Mouse (Mus musculus) MEL-GATA-1-ER (cell line): ENCODE data around the gene Six5.
"Not testable (repeated sequence)": the region's sequence is repeated elsewhere in the genome, so short reads cannot be mapped to it uniquely, and the experiment has no call there.

Source experiments
- DNase-seq: peaks from one replicate; pipeline ENCODE4 v3.0.0-alpha.2; 2012; ENCODE audit warnings: low read depth; ENCODE audit errors: extremely low read depth

The Six5 gene

DNA sequence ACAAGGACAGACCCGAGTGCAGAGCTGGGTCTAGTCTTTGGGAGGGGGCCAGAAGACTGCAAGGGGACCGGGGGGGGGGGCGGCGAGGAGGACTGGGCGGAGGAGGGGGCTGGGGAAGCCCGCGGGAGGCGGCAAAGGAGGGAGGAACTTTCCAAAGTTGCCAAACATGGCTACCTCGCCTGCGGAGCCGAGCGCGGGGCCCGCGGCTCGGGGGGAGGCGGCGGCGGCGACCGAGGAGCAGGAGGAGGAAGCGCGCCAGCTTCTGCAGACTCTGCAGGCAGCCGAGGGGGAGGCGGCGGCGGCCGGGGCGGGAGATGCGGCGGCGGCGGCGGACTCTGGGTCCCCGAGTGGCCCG is at the start of gene Six5:
Six5 (plus strand) TSS at position 124 of the 355 bp plus-strand sequence.
- no peak for DNase-seq

DNA sequence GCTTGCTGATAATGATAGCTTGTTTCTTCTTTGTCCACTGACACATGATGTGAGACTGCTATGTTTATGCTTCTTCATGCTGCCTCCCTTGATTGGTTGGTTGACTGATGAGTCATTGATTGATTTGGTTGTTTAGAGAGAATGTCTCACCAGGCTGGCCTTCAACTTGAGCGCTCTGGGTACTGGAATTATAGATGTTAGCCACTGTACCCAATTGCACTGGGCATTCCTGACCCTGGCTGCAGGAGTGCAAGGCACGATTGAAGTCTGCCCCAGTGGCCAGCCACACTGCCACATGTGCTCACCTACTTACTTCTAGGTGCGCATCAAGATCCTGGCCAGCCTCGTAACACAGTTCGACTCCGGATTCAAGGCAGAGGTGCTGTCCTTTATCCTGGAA is 49.8 kb upstream of the Six5 start:
- no peak for DNase-seq

DNA sequence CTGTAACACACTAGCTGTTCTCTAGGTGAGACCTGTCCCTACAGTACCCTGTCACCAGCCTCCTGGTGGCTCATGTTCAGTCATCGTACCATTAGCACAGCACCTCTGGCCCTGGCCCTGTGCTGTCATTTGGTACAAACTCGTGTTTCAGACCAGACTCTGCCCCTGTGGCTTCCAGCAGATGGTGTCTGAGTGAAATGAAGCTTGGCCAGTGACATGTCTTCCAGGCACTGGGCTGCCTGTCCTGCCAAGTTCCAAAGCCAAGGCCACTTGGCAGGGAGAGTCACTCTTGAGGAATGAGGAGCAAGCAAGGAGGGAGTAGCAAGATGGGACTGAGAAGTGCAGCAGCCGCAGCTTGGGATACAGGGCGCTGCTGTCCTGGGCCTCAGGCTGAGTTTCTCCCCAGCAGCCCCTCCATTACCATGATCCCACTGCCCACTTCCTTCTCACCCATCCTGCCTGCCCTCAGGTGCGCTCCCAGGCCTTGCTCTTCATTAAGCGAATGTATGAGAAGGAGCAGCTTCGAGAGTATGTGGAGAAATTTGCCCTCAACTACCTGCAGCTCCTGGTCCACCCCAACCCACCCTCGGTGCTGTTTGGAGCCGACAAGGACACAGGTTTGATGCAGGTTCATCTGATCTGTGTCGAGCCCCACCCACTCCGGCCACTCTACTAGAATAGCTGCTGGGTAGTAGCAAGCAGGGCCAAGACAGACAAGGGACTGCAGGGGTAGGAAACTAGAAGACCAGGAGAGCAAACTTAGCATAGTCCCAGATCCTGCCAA is 47.9 kb upstream of the Six5 start:
- no peak for DNase-seq

DNA sequence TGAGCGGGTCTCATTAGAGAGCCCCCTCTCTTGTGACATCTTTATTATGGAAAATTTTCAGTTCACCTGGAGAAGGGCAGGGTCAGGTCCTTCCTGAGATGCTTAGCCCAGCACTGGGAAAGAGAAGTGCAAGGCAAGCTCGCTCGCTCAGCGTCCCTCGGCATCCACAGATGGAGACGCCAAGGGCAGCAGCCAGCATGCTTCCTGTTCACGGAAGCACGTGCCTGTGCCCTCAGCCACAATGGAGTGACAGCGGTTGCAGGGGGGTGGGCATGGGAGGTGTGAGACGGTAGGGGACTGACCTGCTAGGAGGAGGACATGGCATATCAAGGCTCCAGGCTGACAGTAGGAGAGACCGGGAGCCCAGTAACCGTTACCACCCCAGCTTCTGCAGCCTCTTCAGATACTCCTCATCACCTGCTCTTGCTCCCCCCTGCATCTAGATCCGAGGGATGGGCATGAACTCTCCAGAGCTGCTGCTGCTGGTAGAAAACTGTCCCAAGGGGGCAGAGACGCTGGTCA is 46.3 kb upstream of the Six5 start:
- no peak for DNase-seq

DNA sequence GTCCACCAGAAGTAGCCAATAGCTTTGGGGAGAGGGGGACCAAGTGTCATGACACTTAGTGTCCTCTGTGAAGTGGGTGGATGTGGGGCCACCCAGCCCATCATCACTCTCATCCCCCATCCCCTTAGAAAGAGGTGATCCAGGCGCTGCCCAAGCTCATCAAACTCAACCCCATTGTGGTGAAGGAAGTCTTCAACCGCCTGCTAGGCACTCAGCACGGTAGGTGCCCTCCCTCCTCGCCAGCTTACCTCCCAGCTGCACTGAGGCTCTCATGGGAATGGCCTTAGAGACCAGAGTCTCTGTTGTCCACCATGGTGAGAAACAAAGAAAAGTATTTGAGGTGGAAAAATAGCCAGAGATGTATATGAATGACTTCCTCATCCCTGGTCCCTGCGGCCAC is 45.1 kb upstream of the Six5 start:
- no peak for DNase-seq

DNA sequence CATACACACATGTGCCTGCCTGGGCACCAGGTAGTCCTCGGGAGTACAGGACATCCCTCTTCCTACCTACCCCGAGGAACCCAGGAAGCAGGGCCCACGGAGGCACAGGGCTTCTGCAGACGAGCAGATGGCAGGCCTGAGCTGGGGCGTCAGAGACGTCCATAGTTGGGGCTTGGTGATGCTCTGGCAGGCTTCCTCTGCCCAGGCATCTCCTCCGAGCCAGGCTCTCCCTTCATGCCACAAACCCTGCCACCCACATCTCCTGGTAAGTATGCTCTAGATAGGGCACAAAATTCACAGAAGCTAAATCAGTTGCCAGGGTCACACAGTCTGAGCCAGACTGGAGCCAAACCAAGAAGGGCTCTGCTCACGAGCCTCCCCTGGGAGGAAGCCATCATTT is 44.2 kb upstream of the Six5 start:
- no peak for DNase-seq

DNA sequence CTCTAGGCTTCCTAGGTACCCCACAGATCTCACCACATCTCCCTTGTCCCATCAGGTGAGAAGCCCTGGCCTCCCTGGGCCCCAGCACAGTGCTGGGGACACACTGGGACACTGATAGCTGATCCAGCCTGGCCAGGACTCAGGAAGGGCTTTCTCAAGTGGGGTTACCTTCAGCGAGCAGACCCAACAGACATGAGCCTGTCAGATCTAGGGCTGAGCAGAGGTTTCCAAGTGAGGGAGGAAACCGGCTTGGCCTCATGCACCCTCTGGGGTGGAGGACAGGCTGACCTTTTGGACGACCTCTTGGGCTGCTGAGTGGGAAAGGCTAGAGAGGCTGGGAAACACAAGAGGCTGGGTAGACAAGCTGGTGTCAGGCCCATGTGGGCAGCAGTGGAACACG is 43.2 kb upstream of the Six5 start:
- DNase-seq, result no peak

DNA sequence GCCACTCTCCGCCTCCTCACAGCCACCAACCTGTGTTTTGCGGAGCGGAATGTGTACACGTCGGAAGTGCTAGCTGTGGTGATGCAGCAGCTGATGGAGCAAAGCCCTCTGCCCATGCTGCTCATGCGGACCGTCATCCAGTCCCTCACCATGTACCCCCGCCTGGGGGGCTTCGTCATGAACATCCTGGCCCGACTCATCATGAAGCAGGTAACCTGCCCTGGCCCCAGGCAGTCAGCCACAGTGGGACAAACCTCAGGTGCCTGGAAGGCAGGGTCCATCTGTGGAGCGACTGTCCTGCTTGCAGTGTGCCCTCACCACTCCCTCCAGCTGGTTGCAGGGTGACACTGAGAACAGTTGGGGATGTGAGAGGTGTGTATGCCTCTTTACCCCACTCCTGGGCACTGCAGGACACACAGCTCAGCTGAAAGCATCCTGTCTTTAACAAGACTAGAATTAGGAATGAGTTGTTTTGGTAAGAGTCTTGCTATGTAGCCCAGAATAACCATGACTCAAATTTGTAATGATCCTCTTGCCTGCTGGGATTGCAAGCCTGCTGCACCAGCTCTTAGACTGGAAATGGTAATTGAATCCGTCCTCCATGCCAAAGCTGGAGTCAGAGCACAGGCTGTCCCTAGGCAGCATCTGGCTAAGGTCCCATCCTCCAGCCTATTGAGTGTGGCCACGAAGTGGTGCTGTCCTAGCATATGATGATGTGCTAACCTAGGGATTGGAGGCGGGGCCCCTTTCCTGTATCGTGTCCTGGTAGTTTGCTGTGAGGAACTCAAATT is 41.9 kb upstream of the Six5 start:
- DNase-seq, result no peak

DNA sequence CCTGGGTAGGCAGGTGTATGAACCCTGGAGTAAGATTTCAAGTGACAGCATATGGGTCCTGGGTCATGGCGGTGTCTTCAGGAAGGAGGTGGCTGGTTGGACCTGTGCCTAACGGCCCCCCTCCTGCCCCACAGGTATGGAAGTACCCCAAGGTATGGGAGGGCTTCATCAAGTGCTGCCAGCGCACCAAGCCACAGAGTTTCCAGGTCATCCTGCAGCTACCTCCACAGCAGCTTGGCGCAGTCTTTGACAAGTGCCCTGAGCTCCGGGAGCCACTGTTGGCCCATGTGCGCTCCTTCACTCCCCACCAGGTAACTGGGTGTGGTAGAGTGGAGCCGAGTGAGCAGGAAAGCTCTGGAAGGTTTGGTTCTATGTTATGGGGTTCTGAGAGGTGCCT is 41.3 kb upstream of the Six5 start:
- no peak for DNase-seq

DNA sequence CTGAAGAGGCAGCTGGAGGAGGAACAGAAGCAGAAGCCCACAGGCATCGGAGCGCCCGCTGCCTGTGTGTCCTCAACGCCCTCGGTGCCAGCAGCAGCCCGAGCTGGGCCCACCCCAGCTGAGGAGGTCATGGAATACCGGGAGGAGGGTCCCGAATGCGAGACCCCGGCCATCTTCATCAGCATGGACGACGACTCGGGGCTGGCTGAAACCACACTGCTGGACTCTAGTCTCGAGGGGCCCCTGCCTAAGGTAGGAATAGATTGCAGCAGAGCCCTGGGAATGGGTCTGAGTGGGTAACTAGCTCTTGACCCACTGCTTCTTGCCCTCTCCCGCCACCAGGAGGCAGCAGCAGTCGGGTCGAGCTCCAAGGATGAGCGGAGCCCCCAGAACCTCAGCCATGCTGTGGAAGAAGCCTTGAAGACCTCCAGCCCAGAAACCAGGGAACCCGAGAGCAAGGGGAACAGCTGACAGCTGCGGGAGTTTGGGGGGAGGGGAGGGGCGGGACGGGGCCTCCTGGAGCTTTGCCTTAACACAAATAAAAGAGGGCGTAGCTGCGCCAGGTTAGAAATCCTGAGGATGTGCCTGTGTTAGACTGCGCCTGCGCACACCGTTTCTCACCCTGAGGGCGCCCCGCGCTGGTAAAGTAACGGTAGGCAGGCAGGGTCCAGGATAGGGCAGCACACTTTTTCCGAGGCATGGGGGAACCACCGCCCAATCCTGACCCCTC is 40.2 kb upstream of the Six5 start, which contains the start of gene Rsph6a:
Rsph6a (plus strand) TSS at position 644 of the 730 bp plus-strand sequence.
- no peak for DNase-seq

DNA sequence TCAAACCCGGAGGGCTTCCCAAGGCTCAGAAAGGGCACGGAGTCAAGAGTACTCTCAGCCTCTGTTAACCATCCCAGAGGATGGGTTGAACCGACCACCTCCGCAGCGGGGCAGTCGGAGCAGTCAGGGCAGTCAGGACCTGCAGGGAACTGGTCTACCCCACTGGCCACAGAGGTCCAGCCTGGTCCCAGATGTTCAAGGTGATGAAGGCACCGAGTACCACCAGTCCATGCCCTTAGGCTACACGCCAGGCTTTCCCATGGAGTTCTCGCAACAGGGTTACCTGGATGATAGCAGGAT is 39.7 kb upstream of the Six5 start:
- no peak for DNase-seq

DNA sequence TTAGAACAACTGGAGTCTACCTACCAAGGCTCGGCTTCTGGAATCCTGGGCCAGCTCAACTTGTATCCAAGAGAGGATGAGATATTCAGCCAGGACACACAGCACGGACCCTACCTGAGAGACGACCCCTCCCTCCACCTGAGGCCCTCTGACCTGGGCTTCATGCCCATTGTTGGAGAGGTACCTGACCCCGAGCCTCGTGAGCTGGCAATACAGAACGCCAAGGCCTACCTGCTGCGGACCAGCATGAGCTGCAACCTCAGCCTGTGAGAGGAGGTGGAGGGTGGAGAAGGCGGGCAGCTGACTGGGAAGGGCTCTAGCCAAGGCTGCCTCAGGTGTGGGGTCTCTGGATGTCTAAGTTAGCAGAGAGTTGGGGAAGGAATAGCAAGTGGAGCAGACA is 39.3 kb upstream of the Six5 start:
- DNase-seq, result no peak

DNA sequence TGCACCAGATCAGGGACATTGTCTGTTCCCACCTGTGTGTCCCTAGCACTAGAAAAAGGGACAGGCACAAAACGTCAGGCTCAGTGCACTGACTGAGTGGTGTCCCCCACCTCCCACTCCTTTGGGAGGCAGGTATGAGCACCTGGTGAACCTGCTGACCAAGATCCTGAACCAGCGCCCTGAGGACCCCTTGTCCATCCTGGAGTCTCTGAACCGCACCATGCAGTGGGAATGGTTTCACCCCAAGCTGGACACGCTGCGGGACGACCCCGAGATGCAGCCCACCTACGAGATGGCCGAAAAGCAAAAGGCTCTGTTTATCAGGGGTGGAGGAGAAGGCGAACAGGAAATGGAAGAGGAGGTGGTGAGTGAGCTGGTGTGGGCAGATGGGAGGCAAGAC is 37.0 kb upstream of the Six5 start:
- no peak for DNase-seq

DNA sequence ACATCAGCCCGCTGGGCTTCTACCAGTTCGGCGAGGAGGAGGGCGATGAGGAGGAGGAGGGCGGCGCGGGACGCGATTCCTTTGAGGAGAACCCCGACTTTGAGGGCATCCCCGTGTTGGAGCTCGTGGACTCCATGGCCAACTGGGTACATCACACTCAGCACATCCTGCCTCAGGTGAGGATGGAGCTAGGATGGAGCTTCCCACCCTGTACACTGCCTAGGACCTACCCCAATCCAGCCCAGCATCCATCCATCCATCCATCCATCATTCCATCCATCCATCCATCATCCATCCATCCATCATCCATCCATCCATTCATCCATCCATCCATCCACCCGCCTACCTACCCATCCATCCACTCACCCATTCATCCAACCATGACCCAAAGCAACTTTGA is 28.5 kb upstream of the Six5 start:
- DNase-seq, result no peak

DNA sequence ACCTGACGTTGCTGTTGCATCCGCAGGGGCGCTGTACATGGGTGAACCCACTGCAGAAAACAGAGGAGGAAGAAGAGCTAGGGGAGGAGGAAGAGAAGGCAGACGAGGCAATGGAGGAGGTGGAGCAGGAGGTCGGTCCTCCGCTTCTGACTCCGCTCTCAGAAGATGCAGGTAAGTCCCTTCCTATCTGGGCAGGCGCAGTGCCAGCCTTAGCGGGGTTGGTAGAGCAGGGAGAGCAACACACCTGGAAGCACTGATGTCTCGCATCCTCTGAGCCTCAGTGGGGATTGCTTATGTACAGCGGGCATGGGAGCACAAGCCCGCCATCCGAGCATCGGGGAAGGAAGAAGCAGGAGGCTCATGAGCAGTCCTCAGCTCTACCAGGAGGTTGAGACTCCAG is 27.3 kb upstream of the Six5 start:
- no peak for DNase-seq

DNA sequence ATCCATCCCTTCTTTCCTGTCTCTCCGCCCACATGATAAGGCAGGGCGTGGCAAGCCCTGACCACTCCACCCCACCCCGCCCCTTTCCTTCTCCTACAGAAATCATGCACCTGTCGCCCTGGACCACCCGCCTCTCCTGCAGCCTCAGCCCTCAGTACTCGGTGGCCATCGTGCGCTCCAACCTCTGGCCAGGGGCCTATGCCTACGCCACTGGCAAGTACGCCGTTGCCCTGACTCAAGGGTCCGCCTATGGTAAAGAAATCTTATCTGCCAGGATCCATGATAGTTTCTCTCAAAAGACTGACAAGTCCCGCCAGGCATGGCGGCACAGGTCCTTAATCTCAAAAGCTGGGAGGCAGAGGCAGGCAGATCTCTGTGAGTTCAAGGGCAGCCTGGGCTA is 26.5 kb upstream of the Six5 start:
- DNase-seq, result no peak

DNA sequence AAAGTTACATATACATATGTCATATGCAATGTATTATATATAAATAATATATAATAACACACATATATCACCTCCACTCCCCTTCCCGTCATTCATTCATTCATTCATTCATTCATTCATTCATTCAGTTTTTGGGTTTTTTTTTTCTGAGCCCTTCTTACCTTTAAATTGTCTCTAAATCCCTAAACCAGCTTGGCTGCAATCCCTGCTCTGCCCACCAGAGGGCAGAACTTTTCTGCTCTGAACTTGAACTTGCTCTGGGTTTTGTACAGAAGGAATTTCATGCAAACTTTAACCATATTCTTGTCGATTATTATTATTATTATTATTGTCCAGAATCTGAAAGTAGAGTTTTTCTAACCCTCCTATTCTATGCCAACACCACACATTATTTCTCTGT is 25.7 kb upstream of the Six5 start:
- DNase-seq, result peak; percentile 57

DNA sequence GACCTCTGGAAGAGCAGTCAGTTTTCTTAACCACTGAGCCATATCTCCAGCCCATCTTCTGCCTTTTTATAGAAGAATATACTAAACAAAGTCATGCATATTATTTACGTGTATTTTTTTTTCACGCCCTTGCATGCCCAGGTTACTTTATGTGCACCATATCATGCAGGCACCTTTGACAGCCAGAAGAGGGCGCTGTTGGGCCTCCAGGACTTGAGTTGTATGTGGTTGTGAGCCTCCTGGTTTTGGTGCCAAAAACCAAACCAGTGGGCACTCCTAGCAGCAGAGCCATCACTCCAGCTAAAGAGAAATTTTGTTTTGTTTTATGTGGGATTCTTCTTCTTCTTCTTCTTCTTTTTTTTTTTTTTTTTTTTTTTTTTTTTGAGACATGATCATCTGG is 24.9 kb upstream of the Six5 start:
- peak; percentile 36 for DNase-seq

DNA sequence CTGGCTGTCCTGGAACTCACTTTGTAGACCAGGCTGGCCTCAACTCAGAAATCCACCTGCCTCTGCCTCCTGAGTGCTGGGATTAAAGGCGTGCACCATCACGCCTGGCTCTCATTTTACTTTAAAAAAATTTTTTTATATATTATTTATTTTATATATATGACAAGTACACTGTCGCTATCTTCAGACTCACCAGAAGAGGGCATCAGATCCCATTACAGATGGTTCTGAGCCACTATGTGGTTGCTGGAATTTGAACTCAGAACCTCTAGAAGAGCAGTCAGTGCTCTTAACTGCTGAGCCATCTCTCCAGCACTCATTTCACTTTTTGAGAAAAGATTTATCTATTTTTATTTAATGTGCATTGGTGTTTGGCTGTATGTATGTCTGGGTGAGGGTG is 23.4 kb upstream of the Six5 start:
- not testable (repeated sequence) for DNase-seq

DNA sequence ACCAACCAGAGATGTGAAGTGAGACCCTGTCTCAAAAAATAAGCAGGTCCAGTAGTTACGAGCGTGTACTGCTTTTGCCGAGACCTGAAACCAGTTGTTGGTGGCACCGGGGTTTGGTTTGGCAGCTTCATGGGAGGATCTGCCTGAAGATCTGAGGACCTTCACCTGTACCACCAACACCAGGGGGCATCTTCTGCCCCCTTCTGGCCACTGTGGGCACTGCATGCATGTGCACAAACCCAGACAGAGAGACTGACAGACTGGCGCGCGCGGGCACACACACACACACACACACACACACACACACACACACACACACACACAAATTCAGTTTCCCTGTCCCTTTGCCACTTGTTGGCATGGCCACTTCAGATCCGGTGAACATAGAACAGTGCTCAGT is 20.9 kb upstream of the Six5 start:
- DNase-seq, result no peak

DNA sequence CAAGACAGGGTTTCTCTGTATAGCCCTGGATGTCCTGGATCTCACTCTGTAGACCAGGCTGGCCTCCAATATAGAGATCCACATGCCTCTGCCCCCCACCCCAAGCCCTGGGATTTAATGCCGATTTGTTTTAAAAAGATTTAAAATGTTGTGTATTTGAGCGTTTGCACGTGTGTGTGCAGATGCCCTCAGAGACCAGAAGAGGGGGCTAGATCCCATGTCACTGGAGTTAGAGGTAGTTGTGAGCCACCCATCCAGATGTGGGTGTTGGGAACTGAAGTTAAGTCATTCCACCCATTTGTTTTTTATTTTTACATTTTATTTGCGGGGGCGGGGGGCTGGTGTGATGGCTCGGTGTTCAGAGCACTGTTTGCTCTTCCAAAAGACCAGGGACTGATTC is 19.9 kb upstream of the Six5 start:
- no peak for DNase-seq

DNA sequence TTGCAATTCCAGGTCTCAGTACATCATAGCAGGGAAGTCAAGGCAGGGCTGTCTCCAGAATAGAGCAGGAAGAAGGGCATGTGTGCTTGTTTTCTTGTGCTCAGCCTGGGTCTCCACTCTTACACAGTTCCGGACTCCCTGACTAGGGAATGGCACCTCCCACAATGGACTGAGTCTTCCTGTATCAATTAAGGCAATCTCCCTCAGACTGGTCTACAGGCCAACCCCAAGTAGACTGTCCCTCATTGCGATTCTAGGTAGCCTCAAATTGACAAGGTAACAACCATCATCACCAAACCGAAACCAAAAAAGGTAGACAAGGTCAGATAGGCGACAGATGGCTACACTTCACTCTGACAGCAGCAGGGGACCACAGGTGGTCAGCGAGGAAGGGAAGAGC is 19.2 kb upstream of the Six5 start:
- DNase-seq, result no peak
